Comparison of ENCODE assay signal across 14 mouse cellular contexts in the genomic region with DNA sequence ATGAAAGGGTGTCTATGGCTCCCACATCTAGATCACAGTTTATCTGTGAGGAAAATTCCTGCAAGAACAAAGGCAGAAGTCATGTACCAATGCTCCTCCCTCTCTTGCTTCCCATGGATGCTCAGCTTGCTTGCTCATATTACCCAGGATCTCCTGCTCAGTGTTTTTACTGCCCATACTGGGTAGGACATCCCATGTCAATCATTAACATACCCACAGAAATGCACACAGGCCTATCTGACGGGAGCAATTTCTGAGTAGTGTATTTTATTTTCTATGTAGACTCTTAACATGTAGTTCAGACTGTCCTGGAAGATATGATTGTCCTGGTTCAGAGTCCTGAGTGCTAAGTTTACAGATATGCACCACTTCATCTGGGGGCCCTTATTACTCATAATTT. TPM values are rescaled to one million over a fixed set of nuclear protein-coding genes. Genes with fewer than 3 reads are reported as not detected.
"Had no signal": no experiment of that assay in that cellular context is flagged by ENCODE, and none has a peak within 500 bp of the region (broad histone marks: within the 10 kb centered on the region; RNA-seq: fewer than 3 reads in every experiment).

No protein-coding gene starts in this region.

RNA-seq across cellular contexts. Expression of gene Hsd3b4, which starts 14.2 kb away (rescaled TPM):
- polyA plus RNA-seq: lung, embryonic 14.5 days; lung, embryonic 16.5 days; midbrain, embryonic 10.5 days; midbrain, embryonic 12.5 days; midbrain, embryonic 14.5 days; midbrain, embryonic 16.5 days; myocyte; neural tube, embryonic 11.5 days; neural tube, embryonic 13.5 days; neural tube, embryonic 15.5 days; small intestine, adult 2 months; stomach, embryonic 14.5 days; stomach, embryonic 16.5 days; thymus, postnatal 0 days had no signal
